Mouse (Mus musculus): ENCODE measurements around the gene Naf1. TPM values are rescaled to one million over a fixed set of nuclear protein-coding genes. Genes with fewer than 3 reads are reported as not detected.

The Naf1 gene
- polyA plus RNA-seq (2015; fragmentation: Nextera tagmentation; extraction: Ambion mirVana) = 1.8 and 2.4 TPM in 2 replicates

- no peaks in the 10 kb centered on the region for H3K27me3 ChIP-seq (replicated peaks)
- no peaks in the 10 kb centered on the region for H3K9me3 ChIP-seq
- peak within 1 kb of the TSS; percentile 83 for H3K4me2 ChIP-seq
- WGBS = under 1% methylated on average over 37 of the region's 37 CpGs
- ATAC-seq (ENCODE audit: extremely low read depth, insufficient number of reproducible peaks, low FRiP score, low TSS enrichment) = peak; percentile 88
- H3K36me3 ChIP-seq = 0 out of 2 replicates have a peak, but pooled peaks cover 6% of the 10 kb centered on the region
- H3K27ac ChIP-seq (replicated peaks) = peak within 1 kb of the TSS; percentile 30; the same call in 1 of the 2 replicates
- peak within 1 kb of the TSS; percentile 94 for H3K9ac ChIP-seq
- H3K4me3 ChIP-seq = peak within 1 kb of the TSS; percentile 60
- H3K4me1 ChIP-seq = peaks cover 17% of the 10 kb centered on the region
These were observed at the start of gene Naf1 for GRCm38 (mm10) chr8:66860023-66860422. Gene Naf1 (plus strand): TSS chr8:66860217.

GRCm38 (mm10) chr8:66860921-66861588, 1.0 kb downstream of the Naf1 start:
- under 1% methylated on average over 45 of the region's 46 CpGs for WGBS
- peak overlapping the region; percentile 60 for H3K4me3 ChIP-seq
- H3K4me2 ChIP-seq = peak overlapping the region; percentile 83
- H3K9me3 ChIP-seq = no peaks in the 10 kb centered on the region
- no peaks in the 10 kb centered on the region for H3K27me3 ChIP-seq (replicated peaks)
- H3K36me3 ChIP-seq = peaks cover 11% of the 10 kb centered on the region
- H3K9ac ChIP-seq = peak overlapping the region; percentile 94
- H3K27ac ChIP-seq (replicated peaks) = 0 out of 2 replicates have a peak overlapping the region, but pooled peaks have one; percentile 28
- ATAC-seq (ENCODE audit: extremely low read depth, insufficient number of reproducible peaks, low FRiP score, low TSS enrichment) = peak; percentile 31; the same call in 1 of the 2 replicates
- peaks cover 17% of the 10 kb centered on the region for H3K4me1 ChIP-seq

GRCm38 (mm10) chr8:66861589-66862500, 1.8 kb downstream of the Naf1 start:
- H3K4me1 ChIP-seq = peaks cover 17% of the 10 kb centered on the region
- no peak for ATAC-seq (ENCODE audit: extremely low read depth, insufficient number of reproducible peaks, low FRiP score, low TSS enrichment)
- WGBS = 48% methylated on average over 5 of the region's 5 CpGs
- H3K27me3 ChIP-seq (replicated peaks) = no peaks in the 10 kb centered on the region
- H3K9me3 ChIP-seq = no peaks in the 10 kb centered on the region
- no peak overlapping the region for H3K27ac ChIP-seq (replicated peaks)
- H3K4me3 ChIP-seq = peak overlapping the region; percentile 60
- peak overlapping the region; percentile 94 for H3K9ac ChIP-seq
- H3K4me2 ChIP-seq = peak overlapping the region; percentile 83
- H3K36me3 ChIP-seq = peaks cover 17% of the 10 kb centered on the region

- no peaks in the 10 kb centered on the region for H3K9me3 ChIP-seq
- peaks cover 17% of the 10 kb centered on the region for H3K4me1 ChIP-seq
- H3K4me3 ChIP-seq = no peak overlapping the region
- no peak overlapping the region for H3K9ac ChIP-seq
- H3K27ac ChIP-seq (replicated peaks) = no peak overlapping the region
- WGBS = 92% methylated on average over 3 of the region's 3 CpGs
- H3K27me3 ChIP-seq (replicated peaks) = no peaks in the 10 kb centered on the region
- peaks cover 21% of the 10 kb centered on the region for H3K36me3 ChIP-seq
- H3K4me2 ChIP-seq = no peak overlapping the region
- ATAC-seq (ENCODE audit: extremely low read depth, insufficient number of reproducible peaks, low FRiP score, low TSS enrichment) = no peak
These were observed 3.7 kb downstream of the Naf1 start for GRCm38 (mm10) chr8:66863761-66864160.

GRCm38 (mm10) chr8:66865120-66865519, 5.1 kb downstream of the Naf1 start:
- no peak overlapping the region for H3K9ac ChIP-seq
- peaks cover 15% of the 10 kb centered on the region for H3K4me1 ChIP-seq
- H3K27ac ChIP-seq (replicated peaks) = no peak overlapping the region
- no peaks in the 10 kb centered on the region for H3K27me3 ChIP-seq (replicated peaks)
- WGBS = 73% methylated on average over 1 of the region's 1 CpGs
- H3K4me3 ChIP-seq = no peak overlapping the region
- ATAC-seq (ENCODE audit: extremely low read depth, insufficient number of reproducible peaks, low FRiP score, low TSS enrichment) = no peak
- H3K9me3 ChIP-seq = no peaks in the 10 kb centered on the region
- H3K36me3 ChIP-seq = peaks cover 21% of the 10 kb centered on the region
- H3K4me2 ChIP-seq = no peak overlapping the region

GRCm38 (mm10) chr8:66867679-66868078, 7.7 kb downstream of the Naf1 start:
- Histone ChIP-seq H3K9me3 (no peaks in the 10 kb centered on the region), H3K4me2 (no peak overlapping the region), H3K36me3 (peaks cover 21% of the 10 kb centered on the region), H3K27me3 (replicated peaks) (no peaks in the 10 kb centered on the region), H3K9ac (no peak overlapping the region), H3K4me3 (no peak overlapping the region), H3K4me1 (no peaks in the 10 kb centered on the region; the same call in 1 of the 2 replicates), H3K27ac (replicated peaks) (no peak overlapping the region)
- 53% methylated on average over 3 of the region's 3 CpGs for WGBS
- no peak for ATAC-seq (ENCODE audit: extremely low read depth, insufficient number of reproducible peaks, low FRiP score, low TSS enrichment)

GRCm38 (mm10) chr8:66869211-66869932, 9.4 kb downstream of the Naf1 start:
- Histone ChIP-seq H3K4me1 (no peaks in the 10 kb centered on the region), H3K4me3 (no peak overlapping the region), H3K36me3 (peaks cover 21% of the 10 kb centered on the region), H3K27me3 (replicated peaks) (no peaks in the 10 kb centered on the region), H3K4me2 (no peak overlapping the region), H3K9me3 (no peaks in the 10 kb centered on the region), H3K9ac (no peak overlapping the region), H3K27ac (replicated peaks) (no peak overlapping the region)
- ATAC-seq (ENCODE audit: extremely low read depth, insufficient number of reproducible peaks, low FRiP score, low TSS enrichment) = no peak
- 11% methylated on average over 1 of the region's 1 CpGs for WGBS

- no peak overlapping the region for H3K4me3 ChIP-seq
- H3K36me3 ChIP-seq = peaks cover 16% of the 10 kb centered on the region
- 49% methylated on average over 1 of the region's 1 CpGs for WGBS
- no peaks in the 10 kb centered on the region for H3K9me3 ChIP-seq
- H3K9ac ChIP-seq = no peak overlapping the region
- no peaks in the 10 kb centered on the region for H3K27me3 ChIP-seq (replicated peaks)
- ATAC-seq (ENCODE audit: extremely low read depth, insufficient number of reproducible peaks, low FRiP score, low TSS enrichment) = no peak
- no peak overlapping the region for H3K4me2 ChIP-seq
- no peak overlapping the region for H3K27ac ChIP-seq (replicated peaks)
- no peaks in the 10 kb centered on the region for H3K4me1 ChIP-seq
These were observed 23.8 kb downstream of the Naf1 start for GRCm38 (mm10) chr8:66883866-66884265.

- no peaks in the 10 kb centered on the region for H3K27me3 ChIP-seq (replicated peaks)
- H3K36me3 ChIP-seq = peaks cover 24% of the 10 kb centered on the region
- H3K4me3 ChIP-seq = no peak overlapping the region
- H3K9me3 ChIP-seq = no peaks in the 10 kb centered on the region
- no peak overlapping the region for H3K4me2 ChIP-seq
- no peak overlapping the region for H3K27ac ChIP-seq (replicated peaks)
- ATAC-seq (ENCODE audit: extremely low read depth, insufficient number of reproducible peaks, low FRiP score, low TSS enrichment) = no peak
- WGBS = 68% methylated on average over 2 of the region's 2 CpGs
- H3K4me1 ChIP-seq = no peaks in the 10 kb centered on the region
- H3K9ac ChIP-seq = no peak overlapping the region
These were observed 31.9 kb downstream of the Naf1 start for GRCm38 (mm10) chr8:66891879-66892278.

GRCm38 (mm10) chr8:66905000-66905399, 45.0 kb downstream of the Naf1 start:
- H3K27ac ChIP-seq (replicated peaks) = peak overlapping the region; percentile 36
- H3K27me3 ChIP-seq (replicated peaks) = no peaks in the 10 kb centered on the region
- no peak for ATAC-seq (ENCODE audit: extremely low read depth, insufficient number of reproducible peaks, low FRiP score, low TSS enrichment)
- 42% methylated on average over 2 of the region's 2 CpGs for WGBS
- H3K9me3 ChIP-seq = no peaks in the 10 kb centered on the region
- no peak overlapping the region for H3K9ac ChIP-seq
- H3K4me1 ChIP-seq = peaks cover 25% of the 10 kb centered on the region
- H3K4me3 ChIP-seq = no peak overlapping the region
- no peaks in the 10 kb centered on the region for H3K36me3 ChIP-seq
- H3K4me2 ChIP-seq = peak overlapping the region; percentile 18; the same call in 1 of the 2 replicates

GRCm38 (mm10) chr8:66905557-66905956, 45.5 kb downstream of the Naf1 start:
- Histone ChIP-seq H3K27ac (replicated peaks) (peak overlapping the region; percentile 36), H3K4me3 (no peak overlapping the region)
- 77% methylated on average over 4 of the region's 4 CpGs for WGBS

More at GRCm38 (mm10) chr8:66905557-66905956, 45.5 kb downstream of the Naf1 start:
- no peaks in the 10 kb centered on the region for H3K27me3 ChIP-seq (replicated peaks)
- H3K9ac ChIP-seq = no peak overlapping the region
- H3K4me2 ChIP-seq = no peak overlapping the region
- no peaks in the 10 kb centered on the region for H3K9me3 ChIP-seq
- H3K4me1 ChIP-seq = peaks cover 27% of the 10 kb centered on the region
- no peak for ATAC-seq (ENCODE audit: extremely low read depth, insufficient number of reproducible peaks, low FRiP score, low TSS enrichment)
- no peaks in the 10 kb centered on the region for H3K36me3 ChIP-seq
